Mouse (Mus musculus) WW6 (cell line): ENCODE results near the gene Opcml.

ENCODE experiments used
- DNase-seq: peaks from one replicate; pipeline ENCODE4 v3.0.0-alpha.2; 2013; ENCODE audit warnings: low read depth, low spot score

Opcml gene

GRCm38 (mm10) chr9:28499841-28500794 is 709.5 kb downstream of the Opcml start:
- DNase-seq: no peak

GRCm38 (mm10) chr9:28513905-28514304 is 723.3 kb downstream of the Opcml start:
- no peak for DNase-seq

GRCm38 (mm10) chr9:28533191-28533590 is 742.6 kb downstream of the Opcml start:
- no peak for DNase-seq

GRCm38 (mm10) chr9:28535006-28535405 is 744.4 kb downstream of the Opcml start:
- no peak for DNase-seq

GRCm38 (mm10) chr9:28536637-28537036 is 746.1 kb downstream of the Opcml start:
- DNase-seq: no peak

GRCm38 (mm10) chr9:28548189-28548588 is 757.6 kb downstream of the Opcml start:
- DNase-seq: no peak

GRCm38 (mm10) chr9:28552387-28553182 is 762.0 kb downstream of the Opcml start:
- DNase-seq: peak; percentile 26

GRCm38 (mm10) chr9:28558628-28559027 is 768.1 kb downstream of the Opcml start:
- DNase-seq: no peak

GRCm38 (mm10) chr9:28561761-28562160 is 771.2 kb downstream of the Opcml start:
- DNase-seq: no peak

- DNase-seq: no peak
Measured at GRCm38 (mm10) chr9:28563066-28563683, 772.6 kb downstream of the Opcml start.

GRCm38 (mm10) chr9:28569041-28569522 is 778.5 kb downstream of the Opcml start:
- no peak for DNase-seq

- DNase-seq: no peak
Measured at GRCm38 (mm10) chr9:28569776-28570175, 779.2 kb downstream of the Opcml start.

- DNase-seq: no peak
Measured at GRCm38 (mm10) chr9:28571682-28572081, 781.1 kb downstream of the Opcml start.

GRCm38 (mm10) chr9:28572136-28572774 is 781.7 kb downstream of the Opcml start:
- DNase-seq: no peak

- no peak for DNase-seq
Measured at GRCm38 (mm10) chr9:28578730-28579129, 788.2 kb downstream of the Opcml start.

GRCm38 (mm10) chr9:28587253-28587652 is 796.7 kb downstream of the Opcml start:
- DNase-seq: no peak

- no peak for DNase-seq
Measured at GRCm38 (mm10) chr9:28587857-28588388, 797.3 kb downstream of the Opcml start.

- DNase-seq: no peak
Measured at GRCm38 (mm10) chr9:28588488-28588887, 797.9 kb downstream of the Opcml start.

- DNase-seq: no peak
Measured at GRCm38 (mm10) chr9:28592208-28592607, 801.6 kb downstream of the Opcml start.

- DNase-seq: no peak
Measured at GRCm38 (mm10) chr9:28595062-28595461, 804.5 kb downstream of the Opcml start.

- DNase-seq: no peak
Measured at GRCm38 (mm10) chr9:28605561-28605960, 815.0 kb downstream of the Opcml start.
